Mouse (Mus musculus): Measurements from ENCODE around the gene D330020A13Rik. TPM values are rescaled to one million over a fixed set of nuclear protein-coding genes. Genes with fewer than 3 reads are reported as not detected.
A peak's percentile ranks its signal among the peaks of the same experiment; 100 is the strongest.

D330020A13Rik gene
- polyA plus RNA-seq, 1 experiment from 2014 or later = 0.35 TPM

- no peak overlapping the region for H3K4me3 ChIP-seq (ENCODE audit: low read depth, low read length)
- no peaks in the 10 kb centered on the region for H3K9me3 ChIP-seq (ENCODE audit: control insufficient read depth, low read length)
- peak; percentile 61 for ATAC-seq (ENCODE audit: low FRiP score, low TSS enrichment)
- WGBS = 49% methylated on average over 11 of the region's 11 CpGs
- H3K27ac ChIP-seq (replicated peaks) = 0 out of 2 replicates have a peak overlapping the region, but pooled peaks have one; percentile 58
- H3K4me1 ChIP-seq (replicated peaks; ENCODE audit: control insufficient read depth, insufficient read depth) = no peaks in the 10 kb centered on the region
- H3K4me2 ChIP-seq (replicated peaks; ENCODE audit: low read depth) = no peak overlapping the region
- TF ChIP-seq CTCF (IDR thresholded peaks at IDR 0.05; ENCODE audit: low read depth) (no peak), EP300 (optimal IDR thresholded peaks at IDR 0.05) (no peak)
- no peak overlapping the region for H3K9ac ChIP-seq (ENCODE audit: low read length)
- no peaks in the 10 kb centered on the region for H3K36me3 ChIP-seq (ENCODE audit: control insufficient read depth, insufficient read depth, low read length)
- peak; percentile 34 for DNase-seq (ENCODE audit: low spot score)
- no peaks in the 10 kb centered on the region for H3K27me3 ChIP-seq (ENCODE audit: control insufficient read depth, insufficient read depth, low read length)
Measured at GRCm38 (mm10) chr6:120318303-120318940, 24.3 kb downstream of the D330020A13Rik start.

GRCm38 (mm10) chr6:120319129-120319528 is 25.0 kb downstream of the D330020A13Rik start:
- H3K36me3 ChIP-seq (ENCODE audit: control insufficient read depth, insufficient read depth, low read length) = no peaks in the 10 kb centered on the region
- H3K27me3 ChIP-seq (ENCODE audit: control insufficient read depth, insufficient read depth, low read length) = no peaks in the 10 kb centered on the region
- no peak overlapping the region for H3K4me3 ChIP-seq (ENCODE audit: low read depth, low read length)
- no peak overlapping the region for H3K4me2 ChIP-seq (replicated peaks; ENCODE audit: low read depth)
- WGBS = 52% methylated on average over 9 of the region's 9 CpGs
- H3K9me3 ChIP-seq (ENCODE audit: control insufficient read depth, low read length) = no peaks in the 10 kb centered on the region
- TF ChIP-seq CTCF (IDR thresholded peaks at IDR 0.05; ENCODE audit: low read depth) (no peak), EP300 (optimal IDR thresholded peaks at IDR 0.05) (no peak)
- no peak overlapping the region for H3K27ac ChIP-seq (replicated peaks)
- no peak overlapping the region for H3K9ac ChIP-seq (ENCODE audit: low read length)
- DNase-seq (ENCODE audit: low spot score) (peak; percentile 82), ATAC-seq (ENCODE audit: low FRiP score, low TSS enrichment) (peak; percentile 85)
- H3K4me1 ChIP-seq (replicated peaks; ENCODE audit: control insufficient read depth, insufficient read depth) = no peaks in the 10 kb centered on the region

- Histone ChIP-seq H3K36me3 (ENCODE audit: control insufficient read depth, insufficient read depth, low read length) (0 out of 2 replicates have a peak, but pooled peaks cover 5% of the 10 kb centered on the region), H3K4me1 (replicated peaks; ENCODE audit: control insufficient read depth, insufficient read depth) (no peaks in the 10 kb centered on the region), H3K9ac (ENCODE audit: low read length) (no peak overlapping the region), H3K4me3 (ENCODE audit: low read depth, low read length) (no peak overlapping the region), H3K27ac (replicated peaks) (no peak overlapping the region), H3K27me3 (ENCODE audit: control insufficient read depth, insufficient read depth, low read length) (no peaks in the 10 kb centered on the region), H3K9me3 (ENCODE audit: control insufficient read depth, low read length) (no peaks in the 10 kb centered on the region), H3K4me2 (replicated peaks; ENCODE audit: low read depth) (no peak overlapping the region)
- 29% methylated on average over 2 of the region's 2 CpGs for WGBS
- no peak for ATAC-seq (ENCODE audit: low FRiP score, low TSS enrichment)
- TF ChIP-seq CTCF (IDR thresholded peaks at IDR 0.05; ENCODE audit: low read depth) (no peak), EP300 (optimal IDR thresholded peaks at IDR 0.05) (no peak)
- no peak for DNase-seq (ENCODE audit: low spot score)
Measured at GRCm38 (mm10) chr6:120320369-120320768, 26.2 kb downstream of the D330020A13Rik start.

DNA sequence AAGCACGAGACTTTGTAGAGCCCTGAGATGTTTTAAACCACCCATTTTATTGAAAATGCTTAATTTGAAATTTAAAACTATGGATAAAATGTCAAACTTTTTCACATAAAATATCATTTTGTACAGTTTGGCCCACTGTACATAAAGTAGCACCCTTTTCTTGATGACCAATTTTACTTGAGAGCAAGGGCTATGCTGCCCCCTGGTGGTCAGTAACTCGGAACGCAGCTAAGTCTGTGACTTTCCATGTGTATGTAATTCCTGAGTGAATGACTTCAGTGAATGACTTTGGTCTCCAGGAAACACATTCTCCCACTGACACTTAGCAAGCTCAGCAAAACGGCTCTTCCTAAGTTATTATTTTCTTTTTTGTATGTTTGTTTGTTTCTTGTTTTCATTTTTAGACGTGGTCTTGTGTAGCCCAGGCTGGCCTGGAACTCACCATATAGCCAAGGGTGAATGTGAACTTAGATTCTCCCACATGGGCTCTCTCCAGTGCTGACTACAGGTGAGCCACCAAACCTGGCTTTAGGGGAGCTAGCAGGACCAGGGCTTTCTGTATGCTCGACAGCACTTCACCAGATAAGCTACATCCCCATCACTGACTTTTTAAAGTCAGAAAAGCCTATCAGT is 30.2 kb downstream of the D330020A13Rik start:
- Histone ChIP-seq H3K9me3 (ENCODE audit: control insufficient read depth, low read length) (no peaks in the 10 kb centered on the region), H3K9ac (ENCODE audit: low read length) (no peak overlapping the region), H3K4me2 (replicated peaks; ENCODE audit: low read depth) (no peak overlapping the region), H3K4me1 (replicated peaks; ENCODE audit: control insufficient read depth, insufficient read depth) (no peaks in the 10 kb centered on the region), H3K27me3 (ENCODE audit: control insufficient read depth, insufficient read depth, low read length) (no peaks in the 10 kb centered on the region), H3K27ac (replicated peaks) (no peak overlapping the region), H3K4me3 (ENCODE audit: low read depth, low read length) (no peak overlapping the region), H3K36me3 (ENCODE audit: control insufficient read depth, insufficient read depth, low read length) (peaks cover 5% of the 10 kb centered on the region; the same call in 1 of the 2 replicates)
- peak; percentile 53 for ATAC-seq (ENCODE audit: low FRiP score, low TSS enrichment)
- no peak for TF ChIP-seq EP300 (optimal IDR thresholded peaks at IDR 0.05)
- TF ChIP-seq CTCF (IDR thresholded peaks at IDR 0.05; ENCODE audit: low read depth) = peak; percentile 94
- 32% methylated on average over 6 of the region's 6 CpGs for WGBS
- DNase-seq (ENCODE audit: low spot score) = peak; percentile 61

DNA sequence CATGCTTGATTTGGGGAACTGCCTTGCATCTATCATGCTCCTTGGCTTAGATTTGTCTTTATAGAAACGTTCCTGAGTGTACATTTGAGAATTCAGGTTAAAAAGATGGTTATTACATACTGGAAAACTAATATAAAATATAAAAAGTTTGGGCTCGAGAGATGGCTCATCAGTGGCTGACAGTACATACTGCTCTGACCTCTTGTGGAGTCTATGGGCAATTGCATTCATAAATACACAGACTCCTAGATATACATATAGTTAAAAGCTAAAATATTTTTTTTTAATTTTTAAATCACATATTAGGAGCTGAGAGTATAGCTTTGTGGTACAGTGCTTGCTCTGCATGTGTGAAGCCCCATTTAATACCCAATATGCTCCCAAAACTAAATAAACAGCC is 38.2 kb downstream of the D330020A13Rik start:
- peaks cover 13% of the 10 kb centered on the region for H3K36me3 ChIP-seq (ENCODE audit: control insufficient read depth, insufficient read depth, low read length)
- H3K4me3 ChIP-seq (ENCODE audit: low read depth, low read length) = no peak overlapping the region
- no peak overlapping the region for H3K4me2 ChIP-seq (replicated peaks; ENCODE audit: low read depth)
- H3K27ac ChIP-seq (replicated peaks) = no peak overlapping the region
- no peak overlapping the region for H3K9ac ChIP-seq (ENCODE audit: low read length)
- ATAC-seq (ENCODE audit: low FRiP score, low TSS enrichment) = no peak
- no peak for DNase-seq (ENCODE audit: low spot score)
- peak; percentile 51 for TF ChIP-seq CTCF (IDR thresholded peaks at IDR 0.05; ENCODE audit: low read depth)
- TF ChIP-seq EP300 (optimal IDR thresholded peaks at IDR 0.05) = no peak
- H3K4me1 ChIP-seq (replicated peaks; ENCODE audit: control insufficient read depth, insufficient read depth) = no peaks in the 10 kb centered on the region
- H3K9me3 ChIP-seq (ENCODE audit: control insufficient read depth, low read length) = no peaks in the 10 kb centered on the region
- no peaks in the 10 kb centered on the region for H3K27me3 ChIP-seq (ENCODE audit: control insufficient read depth, insufficient read depth, low read length)
- WGBS = 76% methylated on average over 2 of the region's 2 CpGs

DNA sequence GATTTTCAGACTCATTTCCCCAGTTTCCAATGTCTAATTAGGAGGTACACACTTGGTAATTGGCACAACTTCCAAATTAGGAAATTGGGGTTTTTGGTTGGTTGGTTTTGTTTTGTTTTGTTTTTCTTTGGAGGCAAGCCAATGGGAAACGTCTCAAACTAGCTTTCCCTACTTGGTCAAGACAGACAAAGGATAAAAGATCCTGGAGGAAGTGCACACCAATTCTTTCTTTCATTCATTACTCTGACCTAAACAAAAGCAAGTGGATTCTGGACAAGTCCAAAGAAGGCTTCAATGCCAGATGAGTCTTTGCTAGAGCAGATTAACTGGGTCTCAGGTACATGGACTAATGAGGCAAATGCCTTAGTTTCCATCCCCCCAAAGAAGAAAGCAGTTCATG is 49.8 kb downstream of the D330020A13Rik start:
- Histone ChIP-seq H3K4me2 (replicated peaks; ENCODE audit: low read depth) (no peak overlapping the region), H3K9me3 (ENCODE audit: control insufficient read depth, low read length) (no peaks in the 10 kb centered on the region), H3K4me1 (replicated peaks; ENCODE audit: control insufficient read depth, insufficient read depth) (no peaks in the 10 kb centered on the region), H3K27me3 (ENCODE audit: control insufficient read depth, insufficient read depth, low read length) (no peaks in the 10 kb centered on the region), H3K4me3 (ENCODE audit: low read depth, low read length) (no peak overlapping the region), H3K9ac (ENCODE audit: low read length) (no peak overlapping the region), H3K27ac (replicated peaks) (no peak overlapping the region), H3K36me3 (ENCODE audit: control insufficient read depth, insufficient read depth, low read length) (peaks cover 10% of the 10 kb centered on the region)
- DNase-seq (ENCODE audit: low spot score) (no peak), ATAC-seq (ENCODE audit: low FRiP score, low TSS enrichment) (no peak)
- TF ChIP-seq CTCF (IDR thresholded peaks at IDR 0.05; ENCODE audit: low read depth) (no peak), EP300 (optimal IDR thresholded peaks at IDR 0.05) (no peak)
- WGBS = 41% methylated on average over 1 of the region's 1 CpGs

Other genes starting within 250 kb of the D330020A13Rik start
- gene Ninj2, start 201.0 kb upstream of the D330020A13Rik start, polyA plus RNA-seq (2015; fragmentation: Nextera tagmentation; extraction: Ambion mirVana) = not detected in 2 replicates
- gene B4galnt3, start 195 bp downstream of the D330020A13Rik start, polyA plus RNA-seq (2015; fragmentation: Nextera tagmentation; extraction: Ambion mirVana) = 0.74 and 0.85 TPM in 2 replicates
- gene Kdm5a, start 69.8 kb downstream of the D330020A13Rik start, polyA plus RNA-seq (2015; fragmentation: Nextera tagmentation; extraction: Ambion mirVana) = 18.8 and 23.1 TPM in 2 replicates
- 9.2 and 11.0 TPM in 2 replicates for gene Ccdc77, start 70.0 kb downstream of the D330020A13Rik start, polyA plus RNA-seq (2015; fragmentation: Nextera tagmentation; extraction: Ambion mirVana)
- gene Il17ra, start 168.9 kb downstream of the D330020A13Rik start, polyA plus RNA-seq (2015; fragmentation: Nextera tagmentation; extraction: Ambion mirVana) = 3.5 and 4.2 TPM in 2 replicates
- 0.02 TPM in 2 replicates for gene Tmem121b, start 199.4 kb downstream of the D330020A13Rik start, polyA plus RNA-seq (2015; fragmentation: Nextera tagmentation; extraction: Ambion mirVana)
- gene Hdhd5, start 237.0 kb downstream of the D330020A13Rik start, polyA plus RNA-seq (2015; fragmentation: Nextera tagmentation; extraction: Ambion mirVana) = 8.5 and 9.2 TPM in 2 replicates